Comparison of ENCODE assay signal across 11 mouse cellular contexts in the genomic region with DNA sequence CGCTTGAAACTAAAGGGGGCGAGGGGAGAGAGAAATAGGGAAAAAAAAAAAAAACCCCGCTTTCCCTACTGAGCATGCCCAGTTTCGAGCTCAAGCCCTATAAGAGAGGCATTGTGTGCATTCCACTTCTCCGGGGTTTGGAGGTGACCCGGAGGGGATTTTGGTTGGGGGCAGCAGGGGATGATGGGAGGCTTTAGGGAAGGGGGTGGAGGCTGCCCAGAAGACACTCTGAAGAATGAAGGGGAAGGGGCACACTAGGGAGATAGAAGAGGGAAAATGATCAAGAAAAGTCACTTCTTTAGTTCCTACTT. TPM values are rescaled to one million over a fixed set of nuclear protein-coding genes. Genes with fewer than 3 reads are reported as not detected.
DNase-seq lines count a peak whose midpoint lies in the region; ATAC-seq lines count a peak whose summit lies in the region.
"Had no signal": no experiment of that assay in that cellular context is flagged by ENCODE, and none has a peak within 500 bp of the region (broad histone marks: within the 10 kb centered on the region; RNA-seq: fewer than 3 reads in every experiment).

No protein-coding gene starts in this region.

- H3K9ac ChIP-seq in kidney, embryonic 14.5 days (ENCODE audit: low read depth, low read length) = no peak overlapping the region
- H3K9ac ChIP-seq in embryonic facial prominence, embryonic 12.5 days = no peak overlapping the region
- H3K9ac ChIP-seq in hindbrain, embryonic 15.5 days = no peak overlapping the region
- no peak overlapping the region for H3K9ac ChIP-seq in neural tube, embryonic 14.5 days (replicated peaks; ENCODE audit: low read depth, low read length)
- no peak overlapping the region for H3K9ac ChIP-seq in liver, embryonic 11.5 days (ENCODE audit: low read depth, low read length)
- H3K9ac ChIP-seq: liver, embryonic 14.5 days had no signal

- 23% methylated on average over 6 of the region's 6 CpGs for WGBS in kidney, embryonic 14.5 days
- WGBS in embryonic facial prominence, embryonic 12.5 days = 25% methylated on average over 6 of the region's 6 CpGs
- 21% methylated on average over 6 of the region's 6 CpGs for WGBS in hindbrain, embryonic 15.5 days
- WGBS in neural tube, embryonic 14.5 days = 15% methylated on average over 5 of the region's 6 CpGs
- WGBS in liver, embryonic 11.5 days = 11% methylated on average over 6 of the region's 6 CpGs

- H3K27ac ChIP-seq in kidney, embryonic 14.5 days (ENCODE audit: low read depth, low read length) = no peak overlapping the region
- H3K27ac ChIP-seq in embryonic facial prominence, embryonic 12.5 days = no peak overlapping the region
- 0 out of 2 replicates have a peak overlapping the region, but pooled peaks have one; percentile 83 for H3K27ac ChIP-seq in hindbrain, embryonic 15.5 days (replicated peaks)
- no peak overlapping the region for H3K27ac ChIP-seq in neural tube, embryonic 14.5 days (ENCODE audit: low read depth, low read length)
- H3K27ac ChIP-seq in liver, embryonic 11.5 days (ENCODE audit: low read depth, low read length) = no peak overlapping the region
- H3K27ac ChIP-seq: liver, embryonic 14.5 days had no signal

- no peaks in the 10 kb centered on the region for H3K4me1 ChIP-seq in kidney, embryonic 14.5 days (ENCODE audit: control insufficient read depth, insufficient read depth, low read length)
- H3K4me1 ChIP-seq in embryonic facial prominence, embryonic 12.5 days = no peaks in the 10 kb centered on the region
- no peaks in the 10 kb centered on the region for H3K4me1 ChIP-seq in hindbrain, embryonic 15.5 days (replicated peaks)
- H3K4me1 ChIP-seq in neural tube, embryonic 14.5 days (ENCODE audit: control insufficient read depth, insufficient read depth, low read length) = no peaks in the 10 kb centered on the region
- H3K4me1 ChIP-seq in liver, embryonic 11.5 days (replicated peaks; ENCODE audit: control insufficient read depth, insufficient read depth, low read length) = no peaks in the 10 kb centered on the region

- H3K9me3 ChIP-seq in kidney, embryonic 14.5 days (ENCODE audit: control insufficient read depth, low read length) = no peaks in the 10 kb centered on the region
- no peaks in the 10 kb centered on the region for H3K9me3 ChIP-seq in embryonic facial prominence, embryonic 12.5 days
- no peaks in the 10 kb centered on the region for H3K9me3 ChIP-seq in hindbrain, embryonic 15.5 days
- no peaks in the 10 kb centered on the region for H3K9me3 ChIP-seq in neural tube, embryonic 14.5 days (ENCODE audit: control insufficient read depth, low read length)
- H3K9me3 ChIP-seq in liver, embryonic 11.5 days (ENCODE audit: control insufficient read depth, low read length) = no peaks in the 10 kb centered on the region

- H3K4me3 ChIP-seq in kidney, embryonic 14.5 days (ENCODE audit: low read length) = no peak overlapping the region
- H3K4me3 ChIP-seq in embryonic facial prominence, embryonic 12.5 days = no peak overlapping the region
- H3K4me3 ChIP-seq in hindbrain, embryonic 15.5 days = peak overlapping the region; percentile 50
- peak overlapping the region; percentile 51; the same call in 1 of the 2 replicates for H3K4me3 ChIP-seq in neural tube, embryonic 14.5 days (ENCODE audit: low read depth, low read length)
- no peak overlapping the region for H3K4me3 ChIP-seq in liver, embryonic 11.5 days (ENCODE audit: low read depth, low read length)

- DNase-seq in kidney, adult 11 months = no peak
- no peak for DNase-seq in urinary bladder, postnatal 36 days (ENCODE audit: low spot score in 2 of 2)
- no peak for DNase-seq in liver, embryonic 11.5 days (ENCODE audit: low spot score)
- DNase-seq in testis, postnatal 14 days (ENCODE audit: low spot score) = no peak
- DNase-seq: right cerebral cortex, postnatal 14 days had no signal

- no peak for ATAC-seq in kidney, embryonic 14.5 days (ENCODE audit: low FRiP score, low TSS enrichment)
- no peak for ATAC-seq in embryonic facial prominence, embryonic 12.5 days (ENCODE audit: insufficient number of reproducible peaks, insufficient read depth, low FRiP score, low TSS enrichment)
- ATAC-seq in hindbrain, embryonic 15.5 days (ENCODE audit: low FRiP score, low read depth) = 0 out of 2 replicates have a peak, but pooled peaks have one; percentile 3
- ATAC-seq in neural tube, embryonic 14.5 days (ENCODE audit: low read depth) = peak; percentile 12; the same call in 1 of the 2 replicates
- ATAC-seq in liver, embryonic 11.5 days (replicated peaks; ENCODE audit: low FRiP score) = no peak
- ATAC-seq: inflammation-experienced regulatory T-cells, adult 6 months had no signal

- H3K36me3 ChIP-seq in kidney, embryonic 14.5 days (ENCODE audit: control insufficient read depth, insufficient read depth, low read length) = no peaks in the 10 kb centered on the region
- H3K36me3 ChIP-seq in embryonic facial prominence, embryonic 12.5 days = no peaks in the 10 kb centered on the region
- H3K36me3 ChIP-seq in hindbrain, embryonic 15.5 days = no peaks in the 10 kb centered on the region
- no peaks in the 10 kb centered on the region for H3K36me3 ChIP-seq in neural tube, embryonic 14.5 days (ENCODE audit: control insufficient read depth, insufficient read depth, low read length)
- H3K36me3 ChIP-seq in liver, embryonic 11.5 days (ENCODE audit: control insufficient read depth, insufficient read depth, low read length) = no peaks in the 10 kb centered on the region

- peak overlapping the region; percentile 62; the same call in 1 of the 2 replicates for H3K4me2 ChIP-seq in kidney, embryonic 14.5 days (replicated peaks; ENCODE audit: low read depth, low read length)
- peak overlapping the region; percentile 73 for H3K4me2 ChIP-seq in embryonic facial prominence, embryonic 12.5 days (replicated peaks)
- H3K4me2 ChIP-seq in hindbrain, embryonic 15.5 days = peak overlapping the region; percentile 58
- H3K4me2 ChIP-seq in neural tube, embryonic 14.5 days (ENCODE audit: low read depth, low read length) = peak overlapping the region; percentile 48
- no peak overlapping the region for H3K4me2 ChIP-seq in liver, embryonic 11.5 days

- H3K27me3 ChIP-seq in kidney, embryonic 14.5 days (ENCODE audit: control insufficient read depth, insufficient read depth, low read length) = no peaks in the 10 kb centered on the region
- 0 out of 2 replicates have a peak, but pooled peaks cover 3% of the 10 kb centered on the region for H3K27me3 ChIP-seq in embryonic facial prominence, embryonic 12.5 days
- H3K27me3 ChIP-seq in hindbrain, embryonic 15.5 days = no peaks in the 10 kb centered on the region
- no peaks in the 10 kb centered on the region for H3K27me3 ChIP-seq in neural tube, embryonic 14.5 days (ENCODE audit: control insufficient read depth, insufficient read depth, low read length)
- H3K27me3 ChIP-seq in liver, embryonic 11.5 days (replicated peaks; ENCODE audit: control insufficient read depth, insufficient read depth, low read length) = peaks cover 13% of the 10 kb centered on the region

RNA-seq across cellular contexts. Expression of gene Slitrk4, which starts 1.1 kb away (rescaled TPM):
- 0.91 and 1.1 TPM in 2 replicates for polyA plus RNA-seq in kidney, embryonic 14.5 days (2014; fragmentation: Nextera tagmentation; extraction: Ambion mirVana)
- polyA plus RNA-seq in embryonic facial prominence, embryonic 12.5 days (2016; fragmentation: Nextera tagmentation; extraction: Ambion mirVana) = 3.8 and 4.4 TPM in 2 replicates
- 21.0 TPM in 2 replicates for polyA plus RNA-seq in hindbrain, embryonic 15.5 days (2015; fragmentation: Nextera tagmentation; extraction: Ambion mirVana)
- 27.3 and 30.1 TPM in 2 replicates for polyA plus RNA-seq in neural tube, embryonic 14.5 days (2014; fragmentation: Nextera tagmentation; extraction: Ambion mirVana)
- polyA plus RNA-seq in liver, embryonic 11.5 days (2014; fragmentation: Nextera tagmentation; extraction: Ambion mirVana) = 0.44 and 1.0 TPM in 2 replicates
- polyA plus RNA-seq: inflammation-experienced regulatory T-cells, adult 6 months had no signal

Comparison
In these comparisons a context has a peak if more than half of its experiments do, and no peak if none do; other contexts are left out.
1. ATAC-seq: peak in hindbrain, embryonic 15.5 days (single experiment) and neural tube, embryonic 14.5 days (single experiment); none in kidney, embryonic 14.5 days (single experiment), embryonic facial prominence, embryonic 12.5 days (single experiment) and liver, embryonic 11.5 days (single experiment).
2. H3K4me3 ChIP-seq: peak in hindbrain, embryonic 15.5 days (single experiment) and neural tube, embryonic 14.5 days (single experiment); none in kidney, embryonic 14.5 days (single experiment), embryonic facial prominence, embryonic 12.5 days (single experiment) and liver, embryonic 11.5 days (single experiment).